Mouse (Mus musculus): ENCODE measurements around the gene Dusp15. TPM values are rescaled to one million over a fixed set of nuclear protein-coding genes. Genes with fewer than 3 reads are reported as not detected.

The Dusp15 gene
- 0.36 TPM in 1 of 2 replicates, not detected in the other for polyA plus RNA-seq (2011; ENCODE audit: insufficient read depth, insufficient read length, low read depth, missing spikeins)

DNA sequence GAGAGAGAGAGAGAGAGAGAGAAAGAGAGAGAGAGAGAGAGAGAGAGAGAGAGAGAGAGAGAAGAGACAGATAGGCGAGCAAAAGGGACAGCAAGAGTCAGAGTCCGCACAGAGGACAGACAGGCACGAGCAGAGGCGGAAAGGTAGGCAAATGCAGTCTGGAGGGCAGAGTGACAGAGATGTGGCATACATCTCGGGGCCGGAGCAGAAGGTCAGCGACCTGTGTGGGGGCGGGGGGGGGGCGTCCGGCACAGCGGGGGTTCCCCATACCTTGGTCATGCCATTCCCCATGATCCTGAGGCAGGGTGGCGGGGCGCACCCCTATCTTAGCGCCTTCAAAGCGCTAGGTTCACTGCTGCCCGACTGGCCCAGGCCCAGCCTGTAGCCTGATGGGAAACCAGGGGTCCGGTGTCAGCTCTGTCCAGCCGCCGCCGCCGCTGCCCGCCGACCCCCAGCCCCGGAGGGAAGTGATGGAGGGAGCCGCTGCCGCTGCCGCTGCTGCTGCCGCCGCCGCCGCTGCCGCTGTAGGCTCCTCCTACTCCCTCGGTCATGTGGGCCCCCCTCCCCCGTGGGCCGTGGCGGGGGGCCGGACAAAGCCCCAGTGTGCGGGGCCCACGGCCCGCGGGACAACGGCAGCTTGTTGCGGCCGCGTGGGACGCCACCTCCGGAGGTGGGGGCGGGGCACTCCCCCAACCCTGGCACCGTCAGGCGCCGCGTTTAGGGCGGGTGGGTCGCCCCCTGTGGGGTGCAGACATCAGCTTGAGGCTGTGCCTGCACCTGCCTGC is at the start of gene Dusp15:
Dusp15 (minus strand) TSS at position 634 of the 785 bp plus-strand sequence.
- Histone ChIP-seq H3K36me3 (ENCODE audit: control insufficient read depth, insufficient read depth, low read length, poor library complexity, severe bottlenecking) (no peaks in the 10 kb centered on the region), H3K27me3 (ENCODE audit: control insufficient read depth, insufficient read depth, low read length, poor library complexity, severe bottlenecking) (peaks cover 4% of the 10 kb centered on the region; the same call in 1 of the 2 replicates), H3K4me3 (ENCODE audit: low read depth, low read length) (peak within 1 kb of the TSS; percentile 54), H3K27ac (ENCODE audit: insufficient read depth, low read length) (no peak within 1 kb of the TSS), H3K9ac (ENCODE audit: low read depth, poor library complexity, severe bottlenecking) (peak within 1 kb of the TSS; percentile 82), H3K4me1 (ENCODE audit: control insufficient read depth, insufficient read depth, low read length) (peaks cover 2% of the 10 kb centered on the region), H3K9me3 (replicated peaks; ENCODE audit: control insufficient read depth, insufficient read depth, low read length, poor library complexity, severe bottlenecking) (no peaks in the 10 kb centered on the region)
- no peak for TF ChIP-seq POLR2A (IDR thresholded peaks at IDR 0.05; ENCODE audit: insufficient read depth, low read length)
- TF ChIP-seq CTCF (IDR thresholded peaks at IDR 0.05; ENCODE audit: low read depth, low read length) = no peak
- no peak for TF ChIP-seq EP300 (IDR thresholded peaks at IDR 0.05; ENCODE audit: insufficient read depth, low read depth, low read length)

DNA sequence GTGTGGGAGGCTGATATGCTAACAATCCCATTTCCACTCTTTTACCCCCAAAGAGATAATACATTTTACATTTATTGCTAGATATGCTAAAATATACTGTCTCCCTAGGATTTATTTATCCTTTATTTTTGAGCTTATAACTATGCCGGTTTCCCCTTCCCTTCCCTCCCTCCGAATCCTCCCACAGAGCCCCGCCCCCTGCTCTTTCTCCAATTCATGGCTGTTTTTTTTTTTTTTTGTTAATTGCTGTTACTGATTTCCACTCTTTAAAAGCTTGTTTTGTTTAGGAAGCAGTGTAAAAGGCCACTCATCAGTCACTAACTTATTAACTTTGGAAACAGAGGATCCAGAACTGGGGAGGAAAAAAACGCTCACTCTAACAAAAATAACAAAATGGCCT is 45.5 kb upstream of the Dusp15 start:
- Histone ChIP-seq H3K4me1 (ENCODE audit: control insufficient read depth, insufficient read depth, low read length) (no peaks in the 10 kb centered on the region), H3K27me3 (ENCODE audit: control insufficient read depth, insufficient read depth, low read length, poor library complexity, severe bottlenecking) (no peaks in the 10 kb centered on the region), H3K27ac (ENCODE audit: insufficient read depth, low read length) (no peak overlapping the region), H3K36me3 (ENCODE audit: control insufficient read depth, insufficient read depth, low read length, poor library complexity, severe bottlenecking) (no peaks in the 10 kb centered on the region), H3K4me3 (ENCODE audit: low read depth, low read length) (no peak overlapping the region), H3K9ac (ENCODE audit: low read depth, poor library complexity, severe bottlenecking) (no peak overlapping the region), H3K9me3 (replicated peaks; ENCODE audit: control insufficient read depth, insufficient read depth, low read length, poor library complexity, severe bottlenecking) (no peaks in the 10 kb centered on the region; the same call in 1 of the 2 replicates)
- TF ChIP-seq EP300 (IDR thresholded peaks at IDR 0.05; ENCODE audit: insufficient read depth, low read depth, low read length) (no peak), CTCF (IDR thresholded peaks at IDR 0.05; ENCODE audit: low read depth, low read length) (no peak), POLR2A (IDR thresholded peaks at IDR 0.05; ENCODE audit: insufficient read depth, low read length) (no peak)

DNA sequence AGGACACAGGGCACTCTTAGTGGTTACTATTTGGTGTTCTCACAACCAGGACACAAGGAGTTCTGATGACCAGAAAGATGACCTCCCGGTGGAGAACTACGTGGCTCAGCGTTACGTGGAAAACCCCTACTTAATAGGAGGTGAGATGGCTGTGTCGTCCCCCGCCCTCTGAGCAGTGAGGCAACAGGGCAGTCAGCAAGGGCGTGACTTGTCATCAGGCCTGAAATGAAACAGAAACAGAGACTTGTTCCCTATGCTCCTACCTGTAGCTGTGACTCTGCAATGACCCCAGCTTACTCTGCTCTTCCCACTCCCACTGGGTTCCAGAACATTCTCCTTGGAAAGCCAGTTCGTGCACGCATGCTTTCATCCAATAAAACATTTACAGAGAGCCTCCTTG is 40.0 kb upstream of the Dusp15 start:
- H3K27ac ChIP-seq (ENCODE audit: insufficient read depth, low read length) = no peak overlapping the region
- TF ChIP-seq CTCF (IDR thresholded peaks at IDR 0.05; ENCODE audit: low read depth, low read length) (no peak), EP300 (IDR thresholded peaks at IDR 0.05; ENCODE audit: insufficient read depth, low read depth, low read length) (no peak), POLR2A (IDR thresholded peaks at IDR 0.05; ENCODE audit: insufficient read depth, low read length) (no peak)
- no peaks in the 10 kb centered on the region for H3K9me3 ChIP-seq (replicated peaks; ENCODE audit: control insufficient read depth, insufficient read depth, low read length, poor library complexity, severe bottlenecking)
- H3K4me3 ChIP-seq (ENCODE audit: low read depth, low read length) = no peak overlapping the region
- H3K4me1 ChIP-seq (ENCODE audit: control insufficient read depth, insufficient read depth, low read length) = no peaks in the 10 kb centered on the region
- H3K36me3 ChIP-seq (ENCODE audit: control insufficient read depth, insufficient read depth, low read length, poor library complexity, severe bottlenecking) = no peaks in the 10 kb centered on the region
- no peaks in the 10 kb centered on the region for H3K27me3 ChIP-seq (ENCODE audit: control insufficient read depth, insufficient read depth, low read length, poor library complexity, severe bottlenecking)
- no peak overlapping the region for H3K9ac ChIP-seq (ENCODE audit: low read depth, poor library complexity, severe bottlenecking)

DNA sequence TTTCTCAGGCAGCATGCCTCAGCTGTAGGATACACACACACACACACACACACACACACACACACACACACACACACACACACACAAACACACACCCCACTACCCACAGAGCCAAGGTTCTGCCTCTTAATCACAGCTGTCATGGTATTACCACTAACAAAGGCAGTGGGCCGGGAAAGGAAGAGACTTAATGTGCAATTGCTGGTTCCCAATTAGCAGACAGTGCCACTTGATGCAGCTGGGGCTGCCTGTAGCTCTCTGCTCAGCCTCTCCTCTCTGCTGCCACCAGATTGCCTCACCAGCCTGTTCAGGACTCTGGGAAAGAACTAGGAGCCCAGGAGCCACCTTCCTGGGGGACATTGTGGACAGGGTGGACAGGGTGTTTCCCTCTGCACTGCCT is 34.1 kb upstream of the Dusp15 start:
- H3K4me1 ChIP-seq (ENCODE audit: control insufficient read depth, insufficient read depth, low read length) = no peaks in the 10 kb centered on the region
- no peak for TF ChIP-seq POLR2A (IDR thresholded peaks at IDR 0.05; ENCODE audit: insufficient read depth, low read length)
- TF ChIP-seq EP300 (IDR thresholded peaks at IDR 0.05; ENCODE audit: insufficient read depth, low read depth, low read length) = no peak
- TF ChIP-seq CTCF (IDR thresholded peaks at IDR 0.05; ENCODE audit: low read depth, low read length) = no peak
- H3K27me3 ChIP-seq (ENCODE audit: control insufficient read depth, insufficient read depth, low read length, poor library complexity, severe bottlenecking) = no peaks in the 10 kb centered on the region
- H3K9me3 ChIP-seq (replicated peaks; ENCODE audit: control insufficient read depth, insufficient read depth, low read length, poor library complexity, severe bottlenecking) = no peaks in the 10 kb centered on the region
- no peak overlapping the region for H3K4me3 ChIP-seq (ENCODE audit: low read depth, low read length)
- H3K27ac ChIP-seq (ENCODE audit: insufficient read depth, low read length) = no peak overlapping the region
- H3K36me3 ChIP-seq (ENCODE audit: control insufficient read depth, insufficient read depth, low read length, poor library complexity, severe bottlenecking) = no peaks in the 10 kb centered on the region
- no peak overlapping the region for H3K9ac ChIP-seq (ENCODE audit: low read depth, poor library complexity, severe bottlenecking)

DNA sequence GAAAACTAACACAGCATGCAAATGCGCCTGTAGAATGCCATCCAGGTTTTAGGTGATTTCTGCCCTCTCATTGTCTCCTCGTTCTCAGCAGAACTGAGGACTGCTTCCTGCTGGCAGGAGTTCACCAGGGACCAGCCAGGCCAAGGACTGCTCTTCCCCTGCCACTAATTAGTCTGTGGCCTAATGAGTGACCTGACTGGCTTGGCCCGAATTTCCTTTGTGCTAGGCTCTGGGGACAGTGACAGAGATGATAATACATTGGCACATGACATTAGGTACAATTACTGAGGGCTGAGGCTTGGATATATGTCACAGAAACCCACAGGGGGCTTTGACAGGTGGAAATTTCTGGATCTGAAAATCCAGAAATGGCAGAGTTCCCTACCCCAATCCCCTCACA is 25.5 kb upstream of the Dusp15 start:
- TF ChIP-seq EP300 (IDR thresholded peaks at IDR 0.05; ENCODE audit: insufficient read depth, low read depth, low read length) = no peak
- no peak for TF ChIP-seq POLR2A (IDR thresholded peaks at IDR 0.05; ENCODE audit: insufficient read depth, low read length)
- no peak for TF ChIP-seq CTCF (IDR thresholded peaks at IDR 0.05; ENCODE audit: low read depth, low read length)
- no peaks in the 10 kb centered on the region for H3K27me3 ChIP-seq (ENCODE audit: control insufficient read depth, insufficient read depth, low read length, poor library complexity, severe bottlenecking)
- H3K27ac ChIP-seq (ENCODE audit: insufficient read depth, low read length) = no peak overlapping the region
- no peaks in the 10 kb centered on the region for H3K9me3 ChIP-seq (replicated peaks; ENCODE audit: control insufficient read depth, insufficient read depth, low read length, poor library complexity, severe bottlenecking)
- no peak overlapping the region for H3K4me3 ChIP-seq (ENCODE audit: low read depth, low read length)
- no peaks in the 10 kb centered on the region for H3K4me1 ChIP-seq (ENCODE audit: control insufficient read depth, insufficient read depth, low read length)
- H3K36me3 ChIP-seq (ENCODE audit: control insufficient read depth, insufficient read depth, low read length, poor library complexity, severe bottlenecking) = no peaks in the 10 kb centered on the region
- no peak overlapping the region for H3K9ac ChIP-seq (ENCODE audit: low read depth, poor library complexity, severe bottlenecking)

DNA sequence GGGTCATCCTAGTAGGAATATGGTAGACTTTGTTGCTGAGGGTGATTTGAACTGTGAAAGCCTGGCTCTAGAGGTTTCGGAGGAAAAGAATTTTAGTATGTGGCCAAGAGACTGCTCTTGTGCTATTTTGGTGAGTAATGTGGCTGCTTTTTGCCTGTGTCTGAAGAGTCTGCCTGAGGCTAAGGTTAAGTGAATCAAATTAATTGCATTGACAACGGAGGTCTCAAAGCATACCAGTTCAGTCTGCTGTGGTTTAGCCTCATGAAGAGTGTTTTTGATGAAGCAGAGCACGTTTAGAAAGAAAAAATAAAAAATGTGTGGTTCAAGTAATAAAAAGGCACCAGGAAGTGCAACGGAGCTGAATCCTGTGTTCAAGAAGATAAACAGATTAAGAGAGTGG is 14.1 kb upstream of the Dusp15 start:
- Histone ChIP-seq H3K36me3 (ENCODE audit: control insufficient read depth, insufficient read depth, low read length, poor library complexity, severe bottlenecking) (no peaks in the 10 kb centered on the region), H3K4me3 (ENCODE audit: low read depth, low read length) (no peak overlapping the region), H3K9ac (ENCODE audit: low read depth, poor library complexity, severe bottlenecking) (no peak overlapping the region), H3K27ac (ENCODE audit: insufficient read depth, low read length) (no peak overlapping the region), H3K4me1 (ENCODE audit: control insufficient read depth, insufficient read depth, low read length) (no peaks in the 10 kb centered on the region), H3K27me3 (ENCODE audit: control insufficient read depth, insufficient read depth, low read length, poor library complexity, severe bottlenecking) (no peaks in the 10 kb centered on the region), H3K9me3 (replicated peaks; ENCODE audit: control insufficient read depth, insufficient read depth, low read length, poor library complexity, severe bottlenecking) (peaks cover 22% of the 10 kb centered on the region)
- TF ChIP-seq CTCF (IDR thresholded peaks at IDR 0.05; ENCODE audit: low read depth, low read length) = no peak
- no peak for TF ChIP-seq POLR2A (IDR thresholded peaks at IDR 0.05; ENCODE audit: insufficient read depth, low read length)
- TF ChIP-seq EP300 (IDR thresholded peaks at IDR 0.05; ENCODE audit: insufficient read depth, low read depth, low read length) = no peak

All from ES-Bruce4 (cell line).